Mouse (Mus musculus) forebrain, embryonic 16.5 days (tissue): ENCODE measurements around the gene Slc16a11. TPM values are rescaled to one million over a fixed set of nuclear protein-coding genes. Genes with fewer than 3 reads are reported as not detected.

ENCODE experiments used
- ATAC-seq: fragments of 200-750 bp; cut with Nextera tagmentation; 2 replicates; pipeline ENCODE4 v1.8.0; 2017; ENCODE audit warnings: mild to moderate bottlenecking, moderate library complexity
- H3K27ac ChIP-seq: fragments of 300-500 bp; sonication (generic); 2 replicates; pipeline ENCODE4 v1.5.1; 2014; ENCODE audit warnings: low read length, control low read depth
- H3K27me3 ChIP-seq: fragments of 300-500 bp; sonication (generic); replicated peaks from 2 replicates; pipeline ENCODE4 v1.6.1; 2014; ENCODE audit warnings: low read length; ENCODE audit not compliant: control insufficient read depth, insufficient read depth
- H3K36me3 ChIP-seq: fragments of 300-500 bp; sonication (generic); 2 replicates; pipeline ENCODE4 v1.6.1; 2014; ENCODE audit not compliant: control insufficient read depth, insufficient read depth
- H3K4me1 ChIP-seq: fragments of 300-500 bp; sonication (generic); replicated peaks from 2 replicates; pipeline ENCODE4 v1.6.1; 2014; ENCODE audit warnings: low read length; ENCODE audit not compliant: control insufficient read depth, insufficient read depth
- H3K4me2 ChIP-seq: fragments of 300-500 bp; sonication (generic); 2 replicates; pipeline ENCODE4 v1.6.1; 2014; ENCODE audit warnings: mild to moderate bottlenecking, low read length, control low read depth
- H3K4me3 ChIP-seq: fragments of 300-500 bp; sonication (generic); replicated peaks from 2 replicates; pipeline ENCODE4 v1.5.1; 2014; ENCODE audit warnings: mild to moderate bottlenecking, low read length, control low read depth
- H3K9ac ChIP-seq: fragments of 300-500 bp; sonication (generic); replicated peaks from 2 replicates; pipeline ENCODE4 v1.6.1; 2014; ENCODE audit warnings: low read depth, low read length, control low read depth
- H3K9me3 ChIP-seq: fragments of 300-500 bp; sonication (generic); 2 replicates; pipeline ENCODE4 v1.6.1; 2016; ENCODE audit warnings: low read length; ENCODE audit not compliant: control insufficient read depth
- WGBS: fragments of 180-500 bp; shearing (Covaris S2); extraction: QIAGEN DNeasy Blood & Tissue Kit; methylation state at CpG from one replicate; pipeline ENCODE4 v1.1.7; 2014; 5-methylcytosine and 5-hydroxymethylcytosine counted together
- polyA plus RNA-seq: library from polyadenylated mRNA; unstranded; fragments of >200 nt; fragmentation: Nextera tagmentation; extraction: Ambion mirVana; gene quantifications from 2 replicates; pipeline ENCODE4 v1.2.1, GENCODE M21; 2015

Slc16a11 gene
- polyA plus RNA-seq, 1 experiment from 2014 or later = 4.8 TPM

DNA sequence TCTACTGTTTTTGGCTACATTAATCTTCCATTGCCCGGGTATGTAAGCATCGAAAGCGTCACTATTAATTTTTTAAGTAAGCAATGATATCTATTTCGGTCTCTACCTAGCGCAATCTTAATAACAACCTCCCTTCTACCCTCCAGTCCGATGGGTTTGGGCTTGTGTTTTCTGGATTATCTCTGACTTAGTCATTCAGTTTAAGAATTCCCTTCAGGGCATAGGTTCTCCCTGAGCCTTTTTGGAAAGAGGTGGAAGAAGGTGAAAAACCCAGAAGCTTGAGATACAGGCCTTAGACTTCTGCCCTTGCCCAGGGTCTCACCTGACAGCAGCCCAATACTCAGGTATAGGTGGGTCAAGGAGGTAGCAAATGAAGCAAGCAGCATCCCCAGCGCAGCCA is 7.3 kb downstream of the Slc16a11 start:
- ATAC-seq = no peak
- H3K9me3 ChIP-seq = no peaks in the 10 kb centered on the region
- WGBS = 60% methylated on average over 7 of the region's 7 CpGs
- H3K4me1 ChIP-seq = peaks cover 29% of the 10 kb centered on the region
- peak overlapping the region; percentile 91 for H3K27ac ChIP-seq
- H3K36me3 ChIP-seq = peaks cover 4% of the 10 kb centered on the region; the same call in 1 of the 2 replicates
- peak overlapping the region; percentile 84 for H3K4me2 ChIP-seq
- H3K27me3 ChIP-seq = peaks cover 20% of the 10 kb centered on the region
- peak overlapping the region; percentile 80 for H3K9ac ChIP-seq
- H3K4me3 ChIP-seq = peak overlapping the region; percentile 68

DNA sequence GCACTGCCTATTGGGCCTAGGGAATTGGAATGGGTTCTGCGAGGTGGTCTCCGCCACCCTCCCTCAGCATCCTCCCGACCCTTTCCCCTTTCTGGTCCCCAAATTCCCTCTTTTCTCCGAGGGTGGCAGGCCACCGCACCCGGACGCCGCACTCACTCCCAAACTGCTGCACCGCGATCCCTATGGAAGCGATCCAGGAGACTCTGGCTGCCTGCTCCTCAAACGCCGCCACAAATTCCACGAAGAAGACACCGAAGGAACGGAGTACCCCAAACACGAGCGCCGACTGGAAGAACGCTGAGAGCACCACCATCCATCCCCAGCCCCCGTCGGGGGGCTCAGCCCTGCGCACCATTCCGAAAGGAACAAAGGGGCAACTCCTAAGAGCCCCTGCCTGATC is 7.8 kb downstream of the Slc16a11 start:
- peaks cover 4% of the 10 kb centered on the region; the same call in 1 of the 2 replicates for H3K36me3 ChIP-seq
- H3K9me3 ChIP-seq = no peaks in the 10 kb centered on the region
- H3K27ac ChIP-seq = peak overlapping the region; percentile 91
- H3K4me1 ChIP-seq = peaks cover 28% of the 10 kb centered on the region
- WGBS = under 1% methylated on average over 24 of the region's 24 CpGs
- peak overlapping the region; percentile 80 for H3K9ac ChIP-seq
- peaks cover 15% of the 10 kb centered on the region for H3K27me3 ChIP-seq
- peak overlapping the region; percentile 68 for H3K4me3 ChIP-seq
- peak overlapping the region; percentile 84 for H3K4me2 ChIP-seq
- ATAC-seq = no peak

DNA sequence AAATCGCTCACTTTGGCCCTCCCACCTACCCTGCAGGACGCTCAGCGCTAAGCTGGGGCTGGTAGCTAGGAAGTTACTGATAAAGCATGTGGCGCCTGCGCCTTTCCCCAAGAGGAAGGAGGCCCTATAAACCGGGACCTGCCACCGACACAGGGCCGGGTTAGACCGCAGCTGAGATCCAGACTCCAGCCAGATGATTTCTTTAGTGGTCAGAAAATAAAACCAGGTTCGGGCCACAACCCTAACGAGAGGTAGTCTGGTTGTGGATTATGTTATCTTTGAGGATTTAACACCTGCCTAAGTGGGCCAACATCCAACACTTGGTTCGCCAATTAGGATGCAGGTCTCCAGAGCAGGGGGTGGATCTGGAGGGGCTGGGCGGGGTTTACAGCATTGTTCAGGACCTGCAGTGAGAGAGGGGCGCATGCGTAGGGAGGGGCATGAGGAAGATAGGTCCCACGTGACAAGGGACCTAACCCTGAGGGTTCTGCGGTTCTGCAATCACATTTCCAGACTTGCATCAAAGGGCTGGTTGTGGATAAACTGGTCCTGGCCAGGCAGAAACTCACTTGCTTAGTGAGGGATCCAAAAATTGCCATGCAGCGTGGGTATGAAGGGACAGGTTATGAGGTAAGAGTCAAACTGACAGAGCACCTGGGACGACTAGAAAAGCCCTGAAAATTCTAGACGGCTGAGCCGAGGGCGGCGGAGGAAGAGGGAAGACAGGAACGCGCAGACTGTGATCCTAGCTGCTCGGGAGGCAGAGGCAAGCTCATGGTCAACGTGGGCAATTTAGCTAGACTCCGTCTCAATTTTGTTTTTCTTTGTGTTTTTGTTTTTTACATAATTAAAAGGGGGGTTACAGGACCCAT is 8.4 kb downstream of the Slc16a11 start, which contains the start of gene Slc16a13:
TSS of gene Slc16a13 (minus strand) at position 334 of the 872 bp plus-strand sequence.
- Histone ChIP-seq H3K9me3 (no peaks in the 10 kb centered on the region), H3K4me2 (peak within 1 kb of the TSS; percentile 84), H3K4me3 (peak within 1 kb of the TSS; percentile 68), H3K4me1 (peaks cover 28% of the 10 kb centered on the region), H3K27me3 (peaks cover 9% of the 10 kb centered on the region), H3K36me3 (peaks cover 4% of the 10 kb centered on the region; the same call in 1 of the 2 replicates), H3K9ac (peak within 1 kb of the TSS; percentile 80), H3K27ac (peak within 1 kb of the TSS; percentile 91)
- under 1% methylated on average over 28 of the region's 28 CpGs for WGBS
- ATAC-seq = peak; percentile 97

DNA sequence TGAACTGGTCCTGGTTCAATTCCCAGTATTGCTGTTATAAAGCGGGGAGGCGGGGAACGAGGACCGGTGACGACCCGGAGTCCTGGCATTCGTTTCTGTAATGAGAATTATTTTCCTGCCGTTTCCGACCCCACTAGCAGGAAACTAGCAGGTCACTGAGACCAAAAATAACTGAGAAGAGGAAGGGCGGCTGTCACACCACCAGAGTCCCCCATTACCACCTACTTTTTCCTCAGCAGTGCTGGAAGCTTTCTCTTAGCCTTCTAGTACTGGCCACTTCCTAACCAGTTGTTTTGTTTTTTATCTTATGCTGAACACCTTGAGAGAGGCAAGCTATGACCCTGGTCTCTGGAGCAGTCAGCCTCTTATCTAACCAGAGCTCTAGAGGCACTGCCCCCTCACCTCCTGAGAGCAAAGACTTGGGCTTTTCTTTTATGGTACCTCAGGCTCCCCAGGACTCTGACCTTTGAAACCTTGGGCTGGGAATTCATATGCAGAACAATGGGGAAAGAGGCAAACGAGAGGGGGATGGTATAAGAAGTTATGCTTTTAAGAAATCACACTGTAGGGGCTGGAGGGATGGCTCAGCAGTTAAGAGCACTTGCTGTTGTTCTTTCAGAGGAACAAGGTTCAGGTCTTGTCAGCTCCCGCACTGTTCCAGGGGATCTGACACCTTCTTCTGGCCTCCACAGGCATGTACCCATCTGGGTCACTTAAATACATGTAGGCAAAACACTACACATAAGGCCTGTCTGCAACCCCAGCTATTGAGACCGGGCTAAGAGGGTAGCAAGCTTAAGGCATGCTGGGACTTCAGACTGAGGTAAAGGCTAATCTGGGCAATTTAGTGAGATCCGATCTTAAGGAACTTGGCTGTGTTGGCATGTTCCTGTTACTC is 9.3 kb downstream of the Slc16a11 start:
- peak overlapping the region; percentile 80 for H3K9ac ChIP-seq

DNA sequence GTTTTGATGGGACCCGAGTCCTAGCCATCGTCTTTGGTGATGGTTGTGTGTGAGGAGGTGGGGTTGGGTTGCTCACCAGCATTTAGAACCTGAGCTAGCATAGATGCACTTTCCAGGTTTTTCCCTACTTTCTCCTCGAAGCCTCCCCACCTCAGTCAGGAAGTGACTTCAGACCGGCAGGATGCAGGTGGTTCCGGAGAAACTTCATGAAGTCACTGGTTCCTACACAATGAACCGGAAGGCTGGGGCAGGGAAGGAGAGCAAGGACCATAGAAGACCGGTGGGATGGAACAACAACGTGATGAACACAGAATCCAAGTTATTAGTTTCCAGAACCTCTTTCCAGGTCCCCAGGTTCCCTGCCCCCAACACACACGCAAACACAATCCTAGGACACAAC is 11.2 kb downstream of the Slc16a11 start:
- Histone ChIP-seq H3K27ac (no peak overlapping the region), H3K4me2 (no peak overlapping the region), H3K4me3 (no peak overlapping the region), H3K4me1 (peaks cover 44% of the 10 kb centered on the region), H3K27me3 (peaks cover 9% of the 10 kb centered on the region), H3K9me3 (no peaks in the 10 kb centered on the region), H3K36me3 (no peaks in the 10 kb centered on the region), H3K9ac (no peak overlapping the region)
- 92% methylated on average over 9 of the region's 9 CpGs for WGBS
- ATAC-seq = no peak

More for the DNA sequence above, 9.3 kb downstream of the Slc16a11 start:
- Histone ChIP-seq H3K4me1 (peaks cover 36% of the 10 kb centered on the region), H3K4me2 (peak overlapping the region; percentile 84), H3K27ac (peak overlapping the region; percentile 79), H3K9me3 (no peaks in the 10 kb centered on the region), H3K36me3 (peaks cover 4% of the 10 kb centered on the region; the same call in 1 of the 2 replicates), H3K27me3 (peaks cover 4% of the 10 kb centered on the region), H3K4me3 (peak overlapping the region; percentile 68)
- ATAC-seq = no peak
- WGBS = 10% methylated on average over 14 of the region's 14 CpGs

DNA sequence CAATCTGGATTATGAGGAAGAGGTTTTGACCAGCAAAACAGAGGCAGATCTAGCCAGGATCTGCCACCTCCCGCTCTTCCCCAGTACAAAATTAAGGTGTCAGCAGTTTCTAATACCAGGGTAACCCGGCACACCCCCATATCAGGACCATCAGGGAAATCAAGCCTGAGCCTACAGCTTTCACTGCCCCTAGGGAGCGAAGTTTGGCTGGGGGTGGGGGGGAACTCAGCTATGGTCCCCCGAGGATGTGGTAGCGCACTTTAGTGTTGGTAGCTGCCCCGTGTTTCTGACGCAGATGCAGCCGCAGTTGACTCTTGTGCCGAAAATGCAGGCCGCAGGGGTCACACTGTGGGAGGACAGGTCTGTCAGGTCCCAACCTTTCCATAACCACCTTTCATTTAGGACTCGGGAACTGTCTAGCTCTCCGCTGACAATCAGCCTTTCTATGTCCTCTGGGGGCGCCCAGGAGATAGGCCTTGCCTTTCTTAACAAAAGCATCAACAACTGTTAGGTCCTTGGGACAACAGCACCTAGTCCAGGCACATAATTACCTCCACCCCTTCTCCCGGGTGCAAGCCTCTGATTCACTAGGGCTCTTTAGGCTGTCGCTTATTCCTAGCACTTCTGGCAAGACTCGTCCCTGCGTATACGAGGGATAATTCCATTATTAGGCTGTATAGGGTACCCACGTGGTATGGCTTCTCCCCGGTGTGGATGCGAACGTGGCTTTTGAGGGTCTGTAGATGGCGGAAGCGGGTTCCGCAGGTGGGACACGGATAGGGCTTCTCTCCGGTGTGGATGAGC is 13.4 kb downstream of the Slc16a11 start:
- H3K4me3 ChIP-seq = peak overlapping the region; percentile 35
- peaks cover 45% of the 10 kb centered on the region for H3K4me1 ChIP-seq
- no peaks in the 10 kb centered on the region for H3K36me3 ChIP-seq
- peaks cover 28% of the 10 kb centered on the region for H3K27me3 ChIP-seq
- WGBS = 20% methylated on average over 27 of the region's 27 CpGs
- no peak for ATAC-seq
- H3K9me3 ChIP-seq = no peaks in the 10 kb centered on the region
- peak overlapping the region; percentile 59 for H3K4me2 ChIP-seq
- peak overlapping the region; percentile 50 for H3K9ac ChIP-seq
- H3K27ac ChIP-seq = no peak overlapping the region

DNA sequence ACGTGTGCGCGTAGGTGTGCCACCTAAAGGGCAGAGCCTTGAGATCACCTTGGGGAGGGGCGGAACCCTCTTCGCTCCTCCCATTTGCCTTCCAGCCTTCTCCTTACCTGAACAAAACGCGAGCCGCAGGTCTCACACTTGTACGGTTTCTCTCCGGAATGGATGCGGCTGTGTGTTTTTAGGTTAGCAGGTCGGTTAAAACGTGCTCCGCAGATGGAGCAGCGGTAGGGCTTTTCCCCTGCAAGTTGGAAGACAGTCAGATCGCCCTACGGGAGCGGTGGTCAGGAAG is 14.0 kb downstream of the Slc16a11 start:
- Histone ChIP-seq H3K27me3 (peaks cover 28% of the 10 kb centered on the region), H3K9me3 (no peaks in the 10 kb centered on the region), H3K9ac (peak overlapping the region; percentile 50), H3K4me1 (peaks cover 43% of the 10 kb centered on the region), H3K4me2 (peak overlapping the region; percentile 59), H3K4me3 (peak overlapping the region; percentile 35), H3K36me3 (no peaks in the 10 kb centered on the region), H3K27ac (no peak overlapping the region)
- 5% methylated on average over 18 of the region's 18 CpGs for WGBS
- no peak for ATAC-seq

DNA sequence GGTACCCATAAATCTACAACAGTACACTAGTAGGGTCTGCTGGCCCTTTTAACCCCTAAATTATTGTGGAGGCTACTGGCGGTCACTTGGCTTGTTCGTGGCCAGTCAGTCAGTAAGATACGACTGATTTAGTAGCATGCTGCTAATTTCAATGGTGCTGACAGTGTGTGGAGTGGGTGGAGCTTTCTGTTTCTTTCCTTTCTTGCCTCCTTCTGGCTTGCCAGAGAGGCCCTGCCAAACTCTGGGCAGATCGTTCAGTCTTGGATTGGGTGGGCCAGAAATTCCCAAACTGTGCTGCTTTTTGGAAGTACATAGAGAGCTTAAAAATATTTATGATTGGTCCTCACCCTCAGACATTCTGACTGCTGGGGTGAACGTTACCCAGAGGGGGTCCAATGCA is 14.6 kb downstream of the Slc16a11 start:
- peak overlapping the region; percentile 50; the same call in 1 of the 2 replicates for H3K9ac ChIP-seq
- no peaks in the 10 kb centered on the region for H3K9me3 ChIP-seq
- peak overlapping the region; percentile 34; the same call in 1 of the 2 replicates for H3K27ac ChIP-seq
- 22% methylated on average over 5 of the region's 5 CpGs for WGBS
- H3K36me3 ChIP-seq = no peaks in the 10 kb centered on the region
- H3K27me3 ChIP-seq = peaks cover 28% of the 10 kb centered on the region
- ATAC-seq = peak; percentile 47
- H3K4me2 ChIP-seq = peak overlapping the region; percentile 59
- H3K4me1 ChIP-seq = peaks cover 37% of the 10 kb centered on the region
- H3K4me3 ChIP-seq = peak overlapping the region; percentile 35
